Mouse (Mus musculus) natural killer cell, adult 2 months (primary cell): ENCODE data around the gene Dnaic2.
A peak's percentile ranks its signal among the peaks of the same experiment; 100 is the strongest.

ENCODE experiments used
- DNase-seq, 2 experiments: peaks; one replicate each; pipeline ENCODE4 v3.0.0; 2022; ENCODE audit warnings: low spot score in 2 of 2

Dnaic2 gene

GRCm38 (mm10) chr11:114745134-114745533 is 17.9 kb downstream of the Dnaic2 start:
- DNase-seq = peak; percentile 82 to 89

DNA sequence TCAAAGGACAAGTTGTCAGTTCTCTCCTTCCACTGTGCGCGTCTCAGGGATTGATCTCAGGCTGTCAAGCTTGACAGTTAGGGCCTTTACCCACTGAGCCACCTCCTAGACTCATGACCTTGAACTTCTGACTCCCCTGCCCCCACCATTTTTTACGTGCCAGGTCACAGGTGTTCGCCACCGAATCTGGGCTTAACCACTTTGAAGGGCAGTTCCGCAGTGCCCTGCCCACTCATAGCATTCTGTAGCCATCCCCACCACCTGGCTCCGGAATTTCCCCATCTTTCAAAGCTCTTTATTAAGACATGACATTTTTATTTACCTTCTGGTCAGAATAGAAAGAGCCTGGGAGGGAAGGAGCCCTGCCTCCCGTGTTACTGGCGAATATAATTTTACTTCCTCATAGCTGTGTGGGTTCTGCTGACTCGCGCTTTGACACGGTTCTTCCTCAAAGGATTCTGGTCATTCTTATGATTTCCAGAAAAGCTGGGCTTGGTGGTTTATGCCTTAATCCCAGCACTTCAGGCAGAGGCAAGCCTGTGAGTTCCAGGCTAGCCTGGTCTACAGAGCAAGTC is 20.4 kb downstream of the Dnaic2 start:
- DNase-seq = peak in 1 of 2 experiments; percentile 28

DNA sequence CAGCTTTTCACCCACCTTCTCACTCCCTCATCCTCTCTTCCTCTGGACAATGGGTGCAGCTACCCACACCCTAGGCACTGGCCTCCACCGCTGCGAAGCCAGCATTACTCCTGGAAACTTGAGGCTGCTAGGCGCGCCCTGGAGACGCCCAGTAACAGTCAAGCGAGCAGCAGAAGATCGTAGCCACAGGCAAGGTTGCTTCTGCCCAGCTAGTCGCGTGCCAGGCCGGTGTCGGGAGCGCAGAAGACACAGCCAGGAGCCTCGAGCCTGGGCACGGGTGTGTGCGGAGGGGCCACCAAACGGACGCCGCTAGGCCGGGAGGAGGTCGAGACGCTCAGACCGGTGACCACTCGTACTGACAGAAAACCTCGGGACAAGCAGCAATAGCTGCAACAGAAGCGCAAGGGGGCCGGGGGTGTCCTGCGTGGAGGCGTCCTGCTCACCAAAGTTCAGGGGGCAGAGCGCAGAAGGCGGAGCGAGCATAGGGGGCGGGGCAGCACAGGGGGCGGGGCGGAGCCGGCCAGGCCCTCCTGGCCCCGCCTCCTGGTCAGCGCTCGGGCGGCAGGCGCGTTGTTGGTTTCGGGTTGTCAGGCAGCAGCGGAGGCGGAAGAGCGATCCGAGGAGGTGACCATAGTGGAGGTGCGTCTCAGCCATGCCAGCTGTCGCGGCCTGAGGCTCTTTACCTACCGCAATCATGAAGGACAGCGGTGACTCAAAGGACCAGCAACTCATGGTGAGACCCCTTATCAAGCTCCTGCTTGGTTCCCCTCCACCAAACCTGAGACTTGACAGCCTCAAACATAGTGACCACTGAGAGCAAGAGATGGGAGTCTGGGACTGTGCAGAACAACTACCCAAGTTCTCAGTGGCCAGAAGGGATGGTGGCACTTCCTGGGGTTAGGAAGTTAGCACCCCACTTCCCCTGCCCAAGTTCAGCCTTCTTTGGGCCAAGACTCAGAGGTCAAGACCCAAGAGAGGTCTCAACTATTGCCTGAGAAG is 37.9 kb downstream of the Dnaic2 start, which contains the start of gene Kif19a:
Gene Kif19a, plus strand, starts transcription at position 569 of the 999 bp plus-strand sequence.
- peak; percentile 60 to 70 for DNase-seq

- no peak for DNase-seq
Observed at GRCm38 (mm10) chr11:114769911-114770310, 42.7 kb downstream of the Dnaic2 start.

- DNase-seq = no peak
Observed at GRCm38 (mm10) chr11:114771896-114772295, 44.7 kb downstream of the Dnaic2 start.

DNA sequence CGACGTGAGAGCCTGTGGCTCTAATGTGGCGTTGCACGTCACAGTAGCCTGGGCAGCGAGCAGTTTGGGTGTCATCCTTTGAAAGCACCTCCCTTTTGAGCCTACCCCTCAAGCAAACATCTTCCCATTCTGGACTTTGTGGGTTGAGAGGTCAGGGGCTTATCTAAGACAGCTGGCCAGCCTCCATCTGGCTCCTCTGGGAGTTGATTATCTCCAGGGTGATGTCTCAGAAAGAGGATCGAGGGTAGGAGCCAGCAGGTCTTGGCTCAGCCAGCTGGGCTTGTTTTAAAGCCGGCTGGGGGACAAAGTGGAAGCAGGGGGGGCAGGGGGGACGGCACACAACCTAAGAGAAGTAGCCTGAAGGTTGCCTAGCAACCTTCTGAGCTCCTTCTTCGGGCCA is 52.9 kb downstream of the Dnaic2 start:
- DNase-seq = no peak

- no peak for DNase-seq
Observed at GRCm38 (mm10) chr11:114785892-114786291, 58.7 kb downstream of the Dnaic2 start.

DNA sequence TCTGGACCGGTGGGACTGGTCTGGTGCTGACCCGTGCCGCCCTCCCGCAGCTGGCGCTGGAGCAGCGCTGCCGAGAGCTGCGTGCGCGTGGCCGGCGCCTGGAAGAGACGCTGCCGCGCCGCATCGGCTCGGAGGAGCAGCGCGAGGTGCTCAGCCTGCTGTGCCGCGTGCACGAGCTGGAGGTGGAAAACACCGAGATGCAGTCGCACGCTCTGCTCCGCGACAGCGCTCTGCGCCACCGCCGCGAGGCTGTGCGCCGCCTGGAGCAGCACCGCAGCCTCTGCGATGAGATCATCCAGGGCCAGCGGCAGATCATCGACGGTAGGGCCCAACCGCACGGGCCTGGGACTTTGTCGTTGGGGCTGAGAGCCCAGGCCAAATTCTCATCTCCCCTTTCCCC is 59.1 kb downstream of the Dnaic2 start:
- peak in 1 of 2 experiments; percentile 28 for DNase-seq

DNA sequence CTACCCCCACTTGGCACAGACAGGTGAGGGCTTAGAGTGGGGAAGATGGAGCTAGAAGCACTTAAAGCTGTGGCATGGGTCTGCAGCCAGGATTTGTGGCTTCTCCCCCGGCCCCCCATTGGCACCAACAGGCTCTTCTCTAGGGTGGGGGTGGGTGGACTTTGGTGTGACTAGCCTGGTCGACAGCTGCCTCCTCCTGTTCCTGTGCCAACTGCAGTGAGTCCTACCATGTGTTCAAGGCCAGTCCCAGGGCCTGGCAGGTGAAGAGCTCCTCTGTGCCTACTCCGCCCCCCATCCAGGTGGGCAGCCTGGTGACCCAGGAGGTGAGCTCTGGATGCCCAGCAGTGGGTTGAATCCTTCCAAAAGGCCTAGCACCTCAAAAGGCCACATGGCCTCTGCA is 60.4 kb downstream of the Dnaic2 start:
- DNase-seq = no peak

- DNase-seq = peak; percentile 69 to 79
Observed at GRCm38 (mm10) chr11:114789061-114789714, 62.0 kb downstream of the Dnaic2 start.

DNA sequence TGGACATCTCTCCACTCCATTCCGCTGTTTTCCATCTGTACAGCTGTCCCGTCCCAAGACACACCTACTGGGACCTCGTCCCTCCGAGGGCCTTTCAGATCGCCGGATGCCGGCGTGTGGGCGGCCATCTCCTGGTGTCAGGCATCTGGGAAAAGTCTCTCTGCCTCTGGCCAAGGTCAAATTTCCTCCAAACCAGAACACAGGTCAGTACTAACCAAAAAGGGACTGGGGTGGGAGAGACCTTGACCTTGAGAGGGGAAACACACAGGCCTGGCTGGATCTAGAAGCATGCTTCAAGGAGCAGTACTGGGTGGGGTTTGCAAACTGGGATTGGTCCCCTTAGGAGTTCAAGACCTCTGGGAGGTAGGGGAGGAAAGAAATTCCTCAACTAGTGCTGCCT is 62.5 kb downstream of the Dnaic2 start:
- no peak for DNase-seq

- no peak for DNase-seq
Observed at GRCm38 (mm10) chr11:114790171-114790570, 63.0 kb downstream of the Dnaic2 start.

DNA sequence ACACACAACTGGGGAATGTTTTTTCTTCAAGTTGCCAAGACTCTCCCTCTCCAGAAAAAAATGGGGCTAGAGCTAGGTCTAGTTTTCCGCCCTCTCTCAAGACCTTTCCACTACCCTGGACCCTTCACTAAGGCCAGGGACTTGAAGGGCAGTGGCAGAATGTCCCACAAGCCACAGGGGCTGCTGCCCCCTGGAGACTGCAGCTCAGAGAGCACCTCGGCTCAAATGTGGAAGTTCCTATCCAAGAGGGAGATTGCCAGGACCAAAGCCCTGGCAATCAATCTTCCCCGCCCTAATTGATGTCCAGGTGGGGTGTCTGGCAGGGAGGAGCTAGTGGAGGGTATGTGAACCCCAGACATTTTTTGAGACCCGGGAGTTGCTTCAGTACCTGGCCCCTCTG is 63.6 kb downstream of the Dnaic2 start:
- DNase-seq = no peak

DNA sequence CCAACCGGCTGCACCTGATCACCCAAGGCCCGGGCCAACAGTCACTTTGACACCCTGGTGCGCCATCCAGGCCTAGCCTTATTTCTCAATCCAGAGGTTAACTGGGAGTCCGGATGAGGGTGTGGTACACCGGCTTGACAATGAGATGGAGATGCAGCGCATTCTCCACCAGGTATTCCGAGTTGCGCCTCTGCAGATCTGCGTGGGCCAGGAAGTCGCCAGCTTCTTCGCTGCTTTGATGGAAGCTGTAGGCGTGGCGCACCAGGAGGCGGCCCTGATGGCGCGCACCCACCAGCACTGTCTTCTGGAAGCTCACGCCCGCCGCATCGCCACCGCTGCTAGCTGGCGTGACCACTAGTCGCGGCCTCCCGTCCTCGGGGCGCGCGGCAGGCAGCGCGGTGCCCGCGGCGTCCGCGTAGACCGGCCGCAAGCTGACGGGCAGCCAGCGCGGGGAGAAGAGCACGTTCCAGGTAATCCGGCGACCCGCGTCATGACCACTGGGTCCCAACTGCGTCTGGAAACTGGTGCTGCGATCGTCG is 64.2 kb downstream of the Dnaic2 start:
- no peak for DNase-seq

GRCm38 (mm10) chr11:114791891-114792411 is 64.7 kb downstream of the Dnaic2 start:
- no peak for DNase-seq

DNA sequence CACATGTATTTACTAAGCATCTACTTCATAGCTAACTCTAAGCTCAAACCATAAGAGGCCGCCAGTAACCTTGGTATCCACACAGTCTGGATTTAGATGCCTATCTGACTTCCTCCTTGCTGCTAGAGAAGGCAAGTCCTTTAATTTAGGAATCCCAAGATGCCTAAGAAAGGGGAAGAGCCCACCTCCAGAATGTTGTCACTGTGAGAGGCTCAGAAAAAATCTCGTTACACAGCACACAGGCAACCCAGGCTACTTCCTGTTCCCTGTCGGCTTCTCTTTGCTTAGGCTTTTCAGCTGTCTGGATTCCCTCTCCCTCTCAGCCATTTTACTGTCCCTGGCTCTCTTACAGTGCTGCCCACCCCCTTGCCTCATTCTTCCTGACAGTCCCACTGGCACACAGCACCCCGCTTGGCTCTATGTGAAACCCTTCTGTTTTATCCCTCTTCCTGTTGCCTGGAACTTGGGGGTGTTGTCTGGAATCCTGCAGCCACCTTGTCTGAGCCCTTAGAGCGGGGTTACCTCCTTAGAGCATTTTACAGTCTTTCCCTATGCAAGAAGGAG is 65.8 kb downstream of the Dnaic2 start:
- no peak for DNase-seq

GRCm38 (mm10) chr11:114793868-114794545 is 66.8 kb downstream of the Dnaic2 start:
- DNase-seq = no peak

DNA sequence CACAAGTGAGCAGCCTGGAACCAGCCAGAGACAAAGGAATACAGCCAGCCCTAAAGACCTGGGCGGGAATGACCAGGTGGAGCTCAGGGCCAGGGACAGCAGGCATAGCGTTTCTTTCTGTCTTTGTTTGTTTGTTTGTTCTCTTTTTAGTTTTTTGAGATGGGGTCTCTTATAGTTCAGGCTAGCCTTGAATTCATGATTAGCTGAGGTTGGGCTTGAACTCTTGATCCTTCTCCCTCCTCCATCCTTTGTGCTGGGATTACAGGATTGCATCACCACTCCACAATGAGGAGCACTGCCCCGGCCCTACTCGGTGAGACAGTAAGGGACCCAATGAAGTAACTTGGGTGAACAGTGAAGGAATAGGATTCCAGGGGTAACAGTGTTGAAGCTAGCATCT is 67.5 kb downstream of the Dnaic2 start:
- no peak for DNase-seq

GRCm38 (mm10) chr11:114795231-114795746 is 68.1 kb downstream of the Dnaic2 start:
- DNase-seq = no peak

DNA sequence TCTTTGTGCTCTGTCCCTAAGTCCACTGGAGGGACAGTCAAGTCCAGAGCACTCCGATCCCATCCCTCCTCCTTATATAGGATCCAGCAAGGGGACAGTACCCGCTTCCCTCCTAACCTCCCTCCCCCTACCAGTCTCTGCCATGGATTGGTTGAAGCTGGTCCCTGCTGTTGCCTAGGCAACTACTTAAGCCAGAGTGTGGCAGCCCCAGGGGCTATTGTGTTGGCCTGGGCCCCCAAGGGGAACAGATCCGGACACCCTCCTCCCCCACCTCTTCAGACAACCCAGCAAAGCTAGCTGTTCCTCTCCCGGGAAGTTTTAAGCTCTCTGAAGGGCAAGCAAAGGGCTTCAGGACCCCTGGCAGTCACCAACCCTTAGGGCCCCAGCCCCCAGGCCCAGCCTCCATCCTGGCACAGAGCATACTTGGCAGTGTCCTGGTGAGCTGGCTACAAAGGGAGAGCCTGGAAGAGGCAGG is 68.7 kb downstream of the Dnaic2 start, which contains the start of gene Btbd17:
Gene Btbd17, minus strand, starts transcription at position 98 of the 475 bp plus-strand sequence.
- DNase-seq = no peak
